Mouse (Mus musculus) ovary, postnatal 36 days (tissue): ENCODE measurements around the gene Prkn.

Source experiments
- DNase-seq: peaks from one replicate; pipeline ENCODE4 v3.0.0; 2022; ENCODE audit warnings: low spot score, mixed read lengths

Prkn gene

DNA sequence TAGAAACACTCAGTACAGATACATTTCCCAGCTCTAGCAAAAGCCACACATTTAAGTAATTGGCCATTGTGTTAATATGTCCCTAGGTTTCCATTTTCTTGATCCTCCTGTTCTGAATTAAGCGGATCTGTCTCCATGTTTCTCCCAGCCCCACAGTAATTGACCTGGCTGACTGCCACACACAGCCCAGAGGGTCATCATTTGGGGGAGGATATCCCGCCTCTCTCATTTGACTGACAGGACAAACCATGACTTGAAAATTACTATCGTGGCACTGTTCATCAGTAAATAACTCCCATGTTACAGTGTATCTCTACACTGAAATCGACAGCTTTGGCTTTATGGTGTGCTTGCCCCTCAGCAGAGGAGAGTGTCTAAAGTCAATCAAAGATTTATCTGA, 146.9 kb downstream of the Prkn start:
- DNase-seq, result no peak

DNA sequence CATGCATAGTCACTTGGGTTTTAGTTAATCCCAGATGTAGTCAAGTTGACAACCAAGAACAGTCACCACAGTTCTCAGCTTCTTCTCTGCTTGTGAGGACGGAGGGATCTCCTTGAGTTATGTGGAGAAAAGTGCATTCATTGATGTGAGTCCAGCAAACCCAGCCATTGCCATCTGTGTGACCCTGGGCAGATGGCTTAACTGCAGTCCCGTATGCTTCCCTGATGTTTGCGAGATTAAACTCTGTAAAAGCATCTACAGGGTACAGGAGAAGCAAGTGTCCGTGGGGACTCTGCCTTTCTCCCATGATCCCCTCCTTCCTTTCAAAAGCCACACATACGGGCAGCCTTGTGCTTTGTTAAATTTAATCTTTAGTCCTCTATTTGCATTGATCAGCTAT, 157.1 kb downstream of the Prkn start:
- no peak for DNase-seq

- no peak for DNase-seq
These were observed 183.2 kb downstream of the Prkn start for GRCm38 (mm10) chr17:11023371-11023770.

GRCm38 (mm10) chr17:11029348-11029747, 189.2 kb downstream of the Prkn start:
- no peak for DNase-seq

DNA sequence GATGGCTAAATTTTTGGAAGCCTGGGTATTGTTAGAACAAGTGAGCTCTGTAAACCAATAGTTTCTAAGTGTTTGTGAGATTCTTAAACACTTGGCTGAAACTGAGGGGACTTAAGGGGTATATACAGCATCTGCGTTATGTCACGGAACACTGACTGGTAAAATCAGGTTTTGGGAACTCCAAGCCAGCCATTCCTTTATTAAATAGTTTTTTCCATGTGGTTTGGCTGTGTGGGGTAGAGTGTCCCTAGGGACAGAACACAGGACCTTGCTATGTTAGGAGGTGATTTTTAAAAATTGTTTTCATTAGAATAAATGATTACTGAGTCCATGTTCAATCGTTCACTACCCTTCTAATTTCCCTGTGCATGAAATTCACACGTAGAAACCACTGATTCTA, 190.8 kb downstream of the Prkn start:
- no peak for DNase-seq

DNA sequence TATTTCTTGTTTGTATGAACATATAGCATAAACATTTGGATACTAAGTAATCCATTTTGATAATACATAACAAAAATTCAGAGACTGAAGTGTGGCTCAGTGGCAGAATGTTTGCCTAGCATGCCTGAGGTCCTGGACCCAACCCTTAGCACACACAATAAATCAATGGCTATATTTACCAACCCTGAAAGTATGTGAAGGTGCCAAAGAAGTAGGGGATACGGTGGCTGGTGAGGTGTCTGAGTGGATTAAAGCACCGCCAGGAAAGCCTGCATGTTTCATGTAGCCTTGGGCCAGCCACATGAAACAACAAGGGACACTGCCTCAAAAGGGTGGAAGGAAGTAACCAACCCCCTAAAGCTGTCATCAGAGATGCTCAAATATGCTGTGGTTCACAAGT, 192.2 kb downstream of the Prkn start:
- no peak for DNase-seq

DNA sequence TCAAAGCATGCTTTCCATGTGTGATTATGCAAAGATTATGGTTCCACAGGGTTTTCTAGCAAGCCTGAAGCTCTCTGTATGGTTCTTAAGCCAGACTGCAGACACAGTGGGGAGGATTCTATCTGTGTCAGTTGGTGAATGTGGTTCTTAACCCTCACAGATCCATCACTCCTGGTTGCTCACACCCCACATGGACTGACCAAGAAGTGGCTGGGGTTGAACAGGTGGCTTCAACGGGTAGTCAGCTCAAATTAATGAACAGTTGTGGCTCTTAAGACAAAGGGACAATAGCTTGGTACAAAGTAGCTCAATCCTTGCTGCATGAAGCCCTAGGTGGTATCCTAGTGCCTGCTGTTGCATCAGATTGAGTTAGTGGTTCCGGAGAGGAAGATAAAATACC, 193.4 kb downstream of the Prkn start:
- DNase-seq, result no peak

DNA sequence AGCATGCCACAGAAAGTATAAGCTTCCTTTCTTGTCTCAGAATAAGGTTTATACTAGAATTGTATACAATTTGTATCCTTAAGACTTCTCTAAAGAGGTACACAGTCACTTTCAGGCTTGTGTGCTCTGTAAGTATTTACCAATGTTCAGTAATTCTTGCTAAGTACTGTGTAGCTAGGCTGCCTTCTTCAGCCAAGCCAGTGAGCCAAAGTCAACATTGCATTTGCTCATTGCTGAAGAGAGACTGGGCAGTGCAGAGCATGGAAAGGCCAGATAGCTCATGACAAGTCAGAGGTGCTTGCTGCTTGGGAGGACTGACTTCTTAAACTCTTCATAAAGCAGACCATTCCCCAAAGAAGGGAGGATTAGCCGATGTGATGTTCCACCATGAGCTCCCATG, 198.1 kb downstream of the Prkn start:
- no peak for DNase-seq

GRCm38 (mm10) chr17:11058986-11059385, 218.8 kb downstream of the Prkn start:
- DNase-seq, result no peak

GRCm38 (mm10) chr17:11067076-11067703, 227.0 kb downstream of the Prkn start:
- no peak for DNase-seq

GRCm38 (mm10) chr17:11067704-11068475, 227.7 kb downstream of the Prkn start:
- peak; percentile 46 for DNase-seq

DNA sequence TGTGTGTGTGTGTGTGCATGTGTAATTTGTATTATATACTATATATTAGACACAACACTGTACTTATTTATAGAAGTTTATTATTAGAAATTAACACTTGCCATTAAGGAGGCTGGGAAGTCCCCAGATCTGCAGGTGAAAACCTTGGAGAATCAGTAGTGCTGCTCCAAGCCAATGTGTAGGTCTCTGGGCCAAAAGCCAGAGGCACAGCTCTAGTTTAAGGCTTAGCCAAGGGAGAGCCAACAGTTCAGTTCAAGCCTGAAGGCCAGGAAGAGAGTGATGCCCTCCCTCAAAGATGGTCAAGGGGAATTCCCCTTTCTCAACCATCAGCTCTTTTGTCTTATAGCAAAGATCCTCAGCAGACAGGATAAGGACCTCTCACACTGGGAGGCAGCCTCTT, 230.8 kb downstream of the Prkn start:
- no peak for DNase-seq

- DNase-seq, result no peak
These were observed 236.2 kb downstream of the Prkn start for GRCm38 (mm10) chr17:11076319-11076903.

DNA sequence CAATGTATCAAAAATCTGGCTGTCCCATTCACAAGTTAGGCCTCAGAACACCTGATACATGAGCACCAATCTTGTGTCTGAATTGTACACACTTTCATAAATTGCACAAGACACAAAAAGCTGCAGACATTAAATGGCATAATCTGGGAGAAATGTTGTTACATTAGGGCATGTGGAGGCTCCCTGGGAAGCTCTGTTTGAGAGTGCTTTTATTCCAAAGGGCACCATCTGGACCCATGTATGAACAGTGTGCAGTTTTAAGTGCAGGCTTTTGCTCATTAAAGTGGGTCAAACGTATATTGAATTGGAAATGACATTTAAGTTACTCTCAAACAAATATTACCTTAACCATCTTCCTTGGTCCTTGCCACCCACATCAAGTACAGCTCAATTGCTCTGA, 246.3 kb downstream of the Prkn start:
- no peak for DNase-seq

DNA sequence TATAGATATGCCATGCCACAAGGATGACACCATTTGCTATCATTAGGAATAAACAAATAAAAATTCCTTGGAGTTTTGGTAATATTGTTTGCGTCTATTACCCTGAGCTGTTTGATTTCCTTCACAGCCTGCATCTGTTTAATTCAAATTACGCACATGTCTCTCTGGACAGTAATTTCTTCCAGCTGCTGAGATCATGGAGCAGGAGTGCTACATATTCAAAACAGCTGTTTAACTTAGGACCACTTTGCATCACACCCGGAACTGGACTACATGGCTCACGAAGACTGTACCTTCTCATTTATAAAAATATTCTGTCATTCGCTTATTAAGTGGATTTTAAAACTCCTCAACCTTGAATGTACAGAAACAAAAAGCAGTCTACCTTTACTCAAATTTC, 246.9 kb downstream of the Prkn start:
- DNase-seq, result no peak

DNA sequence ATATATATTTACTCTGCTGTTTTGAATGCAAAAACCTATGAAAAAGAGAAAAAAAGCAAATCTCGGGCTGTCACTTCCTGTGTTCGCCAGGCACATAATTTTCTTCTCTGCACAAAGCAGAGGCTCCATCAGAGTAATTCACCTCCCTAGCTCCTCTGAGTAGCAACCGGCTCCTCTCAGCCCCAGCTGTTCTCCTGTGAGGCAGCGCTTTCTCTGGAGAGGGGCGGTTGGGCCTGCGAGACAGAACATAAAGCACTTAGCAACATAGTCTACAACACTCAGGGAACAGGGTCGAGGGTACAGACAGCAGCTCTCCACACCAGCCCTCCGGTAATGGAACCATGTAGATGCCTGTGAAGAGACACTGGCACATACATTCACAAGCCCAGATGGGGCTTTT, 247.6 kb downstream of the Prkn start:
- DNase-seq, result no peak

- DNase-seq, result no peak
These were observed 249.2 kb downstream of the Prkn start for GRCm38 (mm10) chr17:11089361-11089760.

GRCm38 (mm10) chr17:11092900-11093299, 252.7 kb downstream of the Prkn start:
- no peak for DNase-seq

- DNase-seq, result no peak
These were observed 253.1 kb downstream of the Prkn start for GRCm38 (mm10) chr17:11093321-11093720.

DNA sequence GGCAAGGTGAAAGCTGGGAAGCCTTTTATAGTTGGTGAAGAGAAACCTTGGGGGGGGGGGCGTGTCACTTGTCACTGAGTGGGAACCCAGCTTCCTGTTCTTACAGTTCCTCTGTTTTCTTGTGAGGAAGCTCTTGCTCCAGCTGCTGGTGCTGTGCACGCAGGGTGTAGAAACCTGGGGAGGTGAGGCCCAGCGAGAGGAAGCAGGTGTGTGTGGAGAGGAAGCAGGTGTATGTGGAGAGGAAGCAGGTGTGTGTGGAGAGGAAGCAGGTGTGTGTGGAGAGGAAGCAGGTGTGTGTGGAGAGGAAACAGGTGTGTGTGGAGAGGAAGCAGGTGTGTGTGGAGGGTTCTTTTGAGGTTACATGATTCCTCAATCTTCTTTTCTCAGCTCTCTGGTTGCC, 266.8 kb downstream of the Prkn start:
- no peak for DNase-seq

DNA sequence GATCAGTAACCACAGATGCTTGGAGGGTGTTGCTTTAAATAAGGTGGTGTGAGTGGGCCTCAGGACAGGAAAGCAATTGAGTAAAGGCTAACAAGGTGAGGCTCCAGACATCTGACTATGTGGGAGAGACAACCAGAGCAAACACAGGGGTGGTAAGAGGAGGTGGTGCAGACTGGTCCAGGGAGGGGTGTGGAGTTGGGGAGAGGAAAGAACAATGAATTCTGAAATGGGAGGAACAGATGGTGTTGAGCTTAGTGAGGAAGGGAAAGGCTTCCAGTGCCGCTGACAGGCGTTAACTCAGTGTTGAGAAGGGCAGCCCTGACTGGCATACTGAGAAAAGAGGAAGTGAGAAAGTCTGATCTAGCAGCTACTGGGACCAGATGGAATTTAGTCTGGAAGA, 267.7 kb downstream of the Prkn start:
- no peak for DNase-seq

GRCm38 (mm10) chr17:11117508-11117907, 277.3 kb downstream of the Prkn start:
- DNase-seq, result no peak

DNA sequence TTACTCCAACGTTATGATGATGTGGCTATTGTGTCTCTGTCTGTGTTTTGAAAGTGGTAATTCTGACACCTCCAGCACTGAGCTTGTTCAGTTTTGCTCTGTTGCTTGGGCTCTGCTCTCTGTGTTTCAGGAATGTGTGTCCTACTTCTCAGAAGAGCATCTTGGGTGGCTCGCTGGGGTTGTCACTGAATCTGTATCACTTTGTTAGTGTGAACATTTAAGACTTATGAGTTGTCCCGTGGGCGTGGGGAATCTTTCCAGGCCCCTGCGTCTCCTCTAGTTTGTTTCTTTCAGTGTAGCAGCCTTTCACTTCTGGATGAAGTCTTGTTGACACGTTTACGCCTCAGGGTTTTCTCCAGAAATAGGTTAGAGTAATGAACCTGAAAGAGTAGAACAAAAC, 283.9 kb downstream of the Prkn start:
- no peak for DNase-seq

- DNase-seq, result no peak
These were observed 287.0 kb downstream of the Prkn start for GRCm38 (mm10) chr17:11127217-11127616.
